8 mouse cellular contexts compared by ENCODE assay signal in the genomic region with DNA sequence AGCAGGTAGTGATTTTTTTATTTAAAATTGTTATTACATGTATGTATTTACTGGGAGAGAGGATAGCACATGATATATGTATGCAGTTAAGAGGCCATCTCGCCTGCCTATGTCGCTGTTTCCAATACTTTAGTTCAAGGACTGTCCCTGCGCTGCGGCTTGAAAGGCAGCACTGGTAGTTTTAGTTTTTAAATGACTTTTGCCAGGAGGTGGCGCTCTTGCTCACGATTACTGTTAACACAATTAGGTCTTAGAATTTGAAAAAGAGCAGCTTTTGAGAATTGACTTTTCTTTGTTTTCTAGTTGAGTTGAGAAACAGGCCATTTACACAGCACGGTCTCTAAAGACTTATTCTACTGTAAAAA.
DNase-seq lines count a peak whose midpoint lies in the region; ATAC-seq lines count a peak whose summit lies in the region.

No protein-coding gene starts in this region.

- peak overlapping the region; percentile 72; the same call in 1 of the 2 replicates for H3K27ac ChIP-seq in embryonic facial prominence, embryonic 10.5 days (replicated peaks)
- peak overlapping the region; percentile 61; the same call in 1 of the 2 replicates for H3K27ac ChIP-seq in intestine, embryonic 16.5 days (ENCODE audit: low read length)
- peak overlapping the region; percentile 73 for H3K27ac ChIP-seq in midbrain, embryonic 10.5 days (replicated peaks)

- H3K9ac ChIP-seq in intestine, embryonic 16.5 days (ENCODE audit: low read depth, low read length), result no peak overlapping the region

- intact Hi-C loops in left cerebral cortex, postnatal 25 days (cut with DNase I), result loop anchor here (1.0 to 5.0 kb wide), 2 partner anchors 241 to 286 kb away; a partner anchor contains a TSS

- H3K9me3 ChIP-seq in embryonic facial prominence, embryonic 10.5 days, result no peaks in the 10 kb centered on the region
- no peaks in the 10 kb centered on the region for H3K9me3 ChIP-seq in intestine, embryonic 16.5 days (ENCODE audit: control insufficient read depth, low read length)
- H3K9me3 ChIP-seq in midbrain, embryonic 10.5 days (replicated peaks), result no peaks in the 10 kb centered on the region

- no peaks in the 10 kb centered on the region for H3K36me3 ChIP-seq in embryonic facial prominence, embryonic 10.5 days (replicated peaks)
- H3K36me3 ChIP-seq in intestine, embryonic 16.5 days (ENCODE audit: control insufficient read depth, insufficient read depth, low read length), result no peaks in the 10 kb centered on the region
- no peaks in the 10 kb centered on the region for H3K36me3 ChIP-seq in midbrain, embryonic 10.5 days

- H3K4me2 ChIP-seq in intestine, embryonic 16.5 days (ENCODE audit: low read depth, low read length), result peak overlapping the region; percentile 50

- ATAC-seq in granulocyte monocyte progenitor cell, adult 5-6 weeks (replicated peaks; ENCODE audit: poor library complexity, severe bottlenecking), result peak; percentile 80
- no peak for ATAC-seq in intestine, embryonic 16.5 days

- 9% methylated on average over 7 of the region's 7 CpGs for WGBS in embryonic facial prominence, embryonic 10.5 days
- WGBS in intestine, embryonic 16.5 days, result 9% methylated on average over 7 of the region's 7 CpGs
- 11% methylated on average over 7 of the region's 7 CpGs for WGBS in midbrain, embryonic 10.5 days

- peak; percentile 56 for DNase-seq in ovary, postnatal 10 days (ENCODE audit: low spot score)
- DNase-seq in ovary, adult 18-20 months (ENCODE audit: low spot score), result no peak
- DNase-seq in embryonic facial prominence, embryonic 10.5 days (ENCODE audit: low spot score), result peak; percentile 73
- peak; percentile 85 to 86 for DNase-seq in left cerebral cortex, postnatal 25 days (ENCODE audit: low spot score in 2 of 2)
- peak; percentile 68 for DNase-seq in midbrain, embryonic 10.5 days (ENCODE audit: low spot score)
- peak; percentile 64 for DNase-seq in spleen, adult 12 weeks (ENCODE audit: low spot score)

- peaks cover 6% of the 10 kb centered on the region for H3K4me1 ChIP-seq in embryonic facial prominence, embryonic 10.5 days
- peaks cover 3% of the 10 kb centered on the region; the same call in 1 of the 2 replicates for H3K4me1 ChIP-seq in intestine, embryonic 16.5 days (ENCODE audit: control insufficient read depth, insufficient read depth, low read length)
- peaks cover 17% of the 10 kb centered on the region for H3K4me1 ChIP-seq in midbrain, embryonic 10.5 days

- peak overlapping the region; percentile 30; the same call in 1 of the 2 replicates for H3K4me3 ChIP-seq in embryonic facial prominence, embryonic 10.5 days
- no peak overlapping the region for H3K4me3 ChIP-seq in intestine, embryonic 16.5 days (ENCODE audit: low read length)
- peak overlapping the region; percentile 40 for H3K4me3 ChIP-seq in midbrain, embryonic 10.5 days

- 0 out of 2 replicates have a peak, but pooled peaks cover 4% of the 10 kb centered on the region for H3K27me3 ChIP-seq in embryonic facial prominence, embryonic 10.5 days (replicated peaks; ENCODE audit: low read depth, poor library complexity, severe bottlenecking)
- no peaks in the 10 kb centered on the region for H3K27me3 ChIP-seq in intestine, embryonic 16.5 days (replicated peaks; ENCODE audit: control insufficient read depth, insufficient read depth, low read length)
- peaks cover 16% of the 10 kb centered on the region for H3K27me3 ChIP-seq in midbrain, embryonic 10.5 days (ENCODE audit: low read depth, poor library complexity, severe bottlenecking)
